Mouse (Mus musculus): ENCODE measurements around the gene Dlg4.

GRCm38 (mm10) chr11:70080803-70081590 lies 64.3 kb downstream of the Dlg4 start:
- no peak for TF ChIP-seq POLR2AphosphoS2 (IDR thresholded peaks at IDR 0.05; ENCODE audit: low read depth, low read length)
- TF ChIP-seq CTCF (conservative IDR thresholded peaks at IDR 0.05 in 1 of 2, IDR thresholded peaks at IDR 0.05 in 1 of 2; ENCODE audit: low read depth in 2 of 2, low read length in 2 of 2): no peak
- TF ChIP-seq TCF12 (IDR thresholded peaks at IDR 0.05; ENCODE audit: low read depth, low read length): no peak
- TF ChIP-seq NELFE (IDR thresholded peaks at IDR 0.05; ENCODE audit: low read depth, low read length): no peak
- no peak for TF ChIP-seq POLR2A (IDR thresholded peaks at IDR 0.05; ENCODE audit: low read depth, low read length)
- TF ChIP-seq EP300 (IDR thresholded peaks at IDR 0.05; ENCODE audit: low read length): no peak
- no peak for TF ChIP-seq USF1 (IDR thresholded peaks at IDR 0.05; ENCODE audit: low read depth, low read length)
- no peak for TF ChIP-seq ZNF384 (IDR thresholded peaks at IDR 0.05; ENCODE audit: low read depth, low read length)
- no peak for TF ChIP-seq HCFC1 (IDR thresholded peaks at IDR 0.05; ENCODE audit: low read depth, low read length)
- no peak for TF ChIP-seq MEF2A (IDR thresholded peaks at IDR 0.05; ENCODE audit: borderline replicate concordance, low read depth, low read length)

Measured in CH12.LX (cell line).